Mouse (Mus musculus) stomach, embryonic 14.5 days (tissue): Measurements from ENCODE around the gene Naa35. TPM values are rescaled to one million over a fixed set of nuclear protein-coding genes. Genes with fewer than 3 reads are reported as not detected.

Source experiments
- ATAC-seq: fragments of 200-750 bp; cut with Nextera tagmentation; 2 replicates; pipeline ENCODE4 v1.8.0; 2017; ENCODE audit warnings: low read depth, moderate TSS enrichment; ENCODE audit not compliant: insufficient number of reproducible peaks, insufficient read depth, low FRiP score
- H3K27ac ChIP-seq: fragments of 300-500 bp; sonication (generic); 2 replicates; pipeline ENCODE4 v1.5.1; 2014; ENCODE audit warnings: mild to moderate bottlenecking, low read length, moderate library complexity, mixed read lengths
- H3K27me3 ChIP-seq: fragments of 300-500 bp; sonication (generic); 2 replicates; pipeline ENCODE4 v1.6.1; 2014; ENCODE audit warnings: low read length, control low read depth, mixed read lengths; ENCODE audit not compliant: control insufficient read depth, insufficient read depth
- H3K36me3 ChIP-seq: fragments of 300-500 bp; sonication (generic); 2 replicates; pipeline ENCODE4 v1.6.1; 2014; ENCODE audit warnings: mild to moderate bottlenecking, control low read depth, low read length, moderate library complexity, mixed read lengths; ENCODE audit not compliant: control insufficient read depth, insufficient read depth
- H3K4me1 ChIP-seq: fragments of 300-500 bp; sonication (generic); 2 replicates; pipeline ENCODE4 v1.6.1; 2014; ENCODE audit warnings: low read length, control low read depth, mixed read lengths; ENCODE audit not compliant: control insufficient read depth, insufficient read depth
- H3K4me2 ChIP-seq: fragments of 300-500 bp; sonication (generic); replicated peaks from 2 replicates; pipeline ENCODE4 v1.6.1; 2014; ENCODE audit warnings: low read depth, low read length, control low read depth
- H3K4me3 ChIP-seq: fragments of 300-500 bp; sonication (generic); 2 replicates; pipeline ENCODE4 v1.5.1; 2014; ENCODE audit warnings: low read depth, low read length, control low read depth
- H3K9ac ChIP-seq: fragments of 300-500 bp; sonication (generic); replicated peaks from 2 replicates; pipeline ENCODE4 v1.6.1; 2014; ENCODE audit warnings: low read depth, mild to moderate bottlenecking, control low read depth, low read length, moderate library complexity, mixed read lengths
- H3K9me3 ChIP-seq: fragments of 300-500 bp; sonication (generic); 2 replicates; pipeline ENCODE4 v1.6.1; 2016; ENCODE audit warnings: low read depth, low read length, control low read depth; ENCODE audit not compliant: control insufficient read depth
- WGBS: fragments of 180-500 bp; shearing (Covaris S2); extraction: QIAGEN DNeasy Blood & Tissue Kit; methylation state at CpG from one replicate; pipeline ENCODE4 v1.1.7; 2014; 5-methylcytosine and 5-hydroxymethylcytosine counted together
- polyA plus RNA-seq: library from polyadenylated mRNA; unstranded; fragments of >200 nt; fragmentation: Nextera tagmentation; extraction: Ambion mirVana; gene quantifications from 2 replicates; pipeline ENCODE4 v1.2.1, GENCODE M21; 2014

Naa35 gene
- polyA plus RNA-seq, 1 experiment from 2014 or later: 99.1 TPM

GRCm38 (mm10) chr13:59649781-59650180 is 64.7 kb downstream of the Naa35 start:
- H3K27me3 ChIP-seq: no peaks in the 10 kb centered on the region
- 64% methylated on average over 5 of the region's 5 CpGs for WGBS
- ATAC-seq: no peak
- H3K9me3 ChIP-seq: no peaks in the 10 kb centered on the region
- H3K4me3 ChIP-seq: no peak overlapping the region
- peaks cover 23% of the 10 kb centered on the region for H3K36me3 ChIP-seq
- no peak overlapping the region for H3K27ac ChIP-seq
- no peak overlapping the region for H3K9ac ChIP-seq
- no peak overlapping the region for H3K4me2 ChIP-seq
- no peaks in the 10 kb centered on the region for H3K4me1 ChIP-seq

GRCm38 (mm10) chr13:59652651-59653050 is 67.6 kb downstream of the Naa35 start:
- no peak for ATAC-seq
- no peaks in the 10 kb centered on the region for H3K4me1 ChIP-seq
- H3K36me3 ChIP-seq: peaks cover 18% of the 10 kb centered on the region
- no peak overlapping the region for H3K27ac ChIP-seq
- H3K9ac ChIP-seq: no peak overlapping the region
- H3K4me3 ChIP-seq: no peak overlapping the region
- H3K4me2 ChIP-seq: no peak overlapping the region
- no peaks in the 10 kb centered on the region for H3K9me3 ChIP-seq
- no peaks in the 10 kb centered on the region for H3K27me3 ChIP-seq
- 54% methylated on average over 5 of the region's 5 CpGs for WGBS

- Histone ChIP-seq H3K27ac (no peak overlapping the region), H3K9ac (no peak overlapping the region), H3K27me3 (no peaks in the 10 kb centered on the region), H3K9me3 (no peaks in the 10 kb centered on the region), H3K4me3 (no peak overlapping the region), H3K4me1 (no peaks in the 10 kb centered on the region), H3K4me2 (no peak overlapping the region), H3K36me3 (peaks cover 16% of the 10 kb centered on the region)
- 62% methylated on average over 3 of the region's 3 CpGs for WGBS
- no peak for ATAC-seq
These were observed 68.1 kb downstream of the Naa35 start for GRCm38 (mm10) chr13:59653136-59653535.

- Histone ChIP-seq H3K4me3 (no peak overlapping the region), H3K4me2 (no peak overlapping the region), H3K27me3 (no peaks in the 10 kb centered on the region), H3K9ac (no peak overlapping the region), H3K9me3 (no peaks in the 10 kb centered on the region), H3K4me1 (no peaks in the 10 kb centered on the region), H3K36me3 (peaks cover 6% of the 10 kb centered on the region; the same call in 1 of the 2 replicates), H3K27ac (no peak overlapping the region)
- WGBS: 89% methylated on average over 5 of the region's 5 CpGs
- no peak for ATAC-seq
These were observed 69.4 kb downstream of the Naa35 start for GRCm38 (mm10) chr13:59654465-59654864.

GRCm38 (mm10) chr13:59655718-59656315 is 70.8 kb downstream of the Naa35 start:
- no peaks in the 10 kb centered on the region for H3K4me1 ChIP-seq
- H3K4me2 ChIP-seq: no peak overlapping the region
- peaks cover 6% of the 10 kb centered on the region; the same call in 1 of the 2 replicates for H3K36me3 ChIP-seq
- no peak overlapping the region for H3K27ac ChIP-seq
- H3K4me3 ChIP-seq: no peak overlapping the region
- H3K27me3 ChIP-seq: no peaks in the 10 kb centered on the region
- H3K9ac ChIP-seq: no peak overlapping the region
- ATAC-seq: no peak
- no peaks in the 10 kb centered on the region for H3K9me3 ChIP-seq
- 91% methylated on average over 15 of the region's 15 CpGs for WGBS

- 72% methylated on average over 10 of the region's 10 CpGs for WGBS
- no peak overlapping the region for H3K27ac ChIP-seq
These were observed 71.3 kb downstream of the Naa35 start for GRCm38 (mm10) chr13:59656316-59656832.

GRCm38 (mm10) chr13:59656975-59657388 is 71.9 kb downstream of the Naa35 start:
- Histone ChIP-seq H3K9me3 (no peaks in the 10 kb centered on the region), H3K4me2 (no peak overlapping the region), H3K36me3 (peaks cover 6% of the 10 kb centered on the region; the same call in 1 of the 2 replicates), H3K9ac (no peak overlapping the region), H3K27ac (no peak overlapping the region), H3K4me1 (no peaks in the 10 kb centered on the region), H3K4me3 (no peak overlapping the region), H3K27me3 (no peaks in the 10 kb centered on the region)
- ATAC-seq: no peak
- 70% methylated on average over 4 of the region's 4 CpGs for WGBS

More at GRCm38 (mm10) chr13:59656316-59656832, 71.3 kb downstream of the Naa35 start:
- Histone ChIP-seq H3K4me2 (no peak overlapping the region), H3K9ac (no peak overlapping the region), H3K36me3 (peaks cover 6% of the 10 kb centered on the region; the same call in 1 of the 2 replicates), H3K27me3 (no peaks in the 10 kb centered on the region), H3K4me3 (no peak overlapping the region), H3K4me1 (no peaks in the 10 kb centered on the region), H3K9me3 (no peaks in the 10 kb centered on the region)
- ATAC-seq: no peak

- WGBS: 80% methylated on average over 5 of the region's 5 CpGs
These were observed 72.7 kb downstream of the Naa35 start for GRCm38 (mm10) chr13:59657781-59658180.

GRCm38 (mm10) chr13:59660371-59660770 is 75.3 kb downstream of the Naa35 start:
- H3K36me3 ChIP-seq: peaks cover 6% of the 10 kb centered on the region
- 97% methylated on average over 3 of the region's 3 CpGs for WGBS
- no peak overlapping the region for H3K4me2 ChIP-seq
- no peak for ATAC-seq
- H3K4me3 ChIP-seq: no peak overlapping the region
- H3K9me3 ChIP-seq: no peaks in the 10 kb centered on the region
- H3K27ac ChIP-seq: no peak overlapping the region
- H3K27me3 ChIP-seq: no peaks in the 10 kb centered on the region
- H3K4me1 ChIP-seq: no peaks in the 10 kb centered on the region
- H3K9ac ChIP-seq: no peak overlapping the region

More at GRCm38 (mm10) chr13:59657781-59658180, 72.7 kb downstream of the Naa35 start:
- ATAC-seq: no peak
- Histone ChIP-seq H3K27me3 (no peaks in the 10 kb centered on the region), H3K36me3 (peaks cover 6% of the 10 kb centered on the region; the same call in 1 of the 2 replicates), H3K9ac (no peak overlapping the region), H3K4me3 (no peak overlapping the region), H3K9me3 (no peaks in the 10 kb centered on the region), H3K27ac (no peak overlapping the region), H3K4me2 (no peak overlapping the region), H3K4me1 (no peaks in the 10 kb centered on the region)
